Mouse (Mus musculus) lung, embryonic 15.5 days (tissue): ENCODE data around the gene Gnl3l. TPM values are rescaled to one million over a fixed set of nuclear protein-coding genes. Genes with fewer than 3 reads are reported as not detected.

ENCODE experiments used
- ATAC-seq: fragments of 200-750 bp; cut with Nextera tagmentation; 2 replicates; pipeline ENCODE4 v1.8.0; 2017; ENCODE audit warnings: moderate number of reproducible peaks, borderline replicate concordance; ENCODE audit not compliant: low FRiP score, low TSS enrichment; ENCODE audit errors: extremely low read depth
- H3K27ac ChIP-seq: fragments of 300-500 bp; sonication (generic); 2 replicates; pipeline ENCODE4 v1.5.1; 2015; ENCODE audit warnings: moderate library complexity, mild to moderate bottlenecking, inconsistent platforms
- H3K27me3 ChIP-seq: fragments of 300-500 bp; sonication (generic); 2 replicates; pipeline ENCODE4 v1.6.1; 2015; ENCODE audit warnings: inconsistent platforms
- H3K36me3 ChIP-seq: fragments of 300-500 bp; sonication (generic); 2 replicates; pipeline ENCODE4 v1.6.1; 2015; ENCODE audit warnings: inconsistent platforms
- H3K4me1 ChIP-seq: fragments of 300-500 bp; sonication (generic); 2 replicates; pipeline ENCODE4 v1.6.1; 2015; ENCODE audit warnings: inconsistent platforms
- H3K4me2 ChIP-seq: fragments of 300-500 bp; sonication (generic); 2 replicates; pipeline ENCODE4 v1.6.1; 2015; ENCODE audit warnings: inconsistent platforms, mild to moderate bottlenecking, moderate library complexity
- H3K4me3 ChIP-seq: fragments of 300-500 bp; sonication (generic); 2 replicates; pipeline ENCODE4 v1.5.1; 2015; ENCODE audit warnings: mild to moderate bottlenecking, inconsistent platforms
- H3K9ac ChIP-seq: fragments of 300-500 bp; sonication (generic); 2 replicates; pipeline ENCODE4 v1.6.1; 2015; ENCODE audit warnings: inconsistent platforms
- H3K9me3 ChIP-seq: fragments of 300-500 bp; sonication (generic); 2 replicates; pipeline ENCODE4 v1.6.1; 2016; ENCODE audit warnings: inconsistent platforms
- WGBS: fragments of 180-500 bp; shearing (Covaris S2); methylation state at CpG from one replicate; pipeline ENCODE4 v1.1.7; 2015; 5-methylcytosine and 5-hydroxymethylcytosine counted together
- polyA plus RNA-seq: library from polyadenylated mRNA; unstranded; fragments of >200 nt; fragmentation: Nextera tagmentation; extraction: Ambion mirVana; gene quantifications from 2 replicates; pipeline ENCODE4 v1.2.1, GENCODE M21; 2015

Gnl3l gene
- polyA plus RNA-seq = 27.0 and 27.6 TPM in 2 replicates

DNA sequence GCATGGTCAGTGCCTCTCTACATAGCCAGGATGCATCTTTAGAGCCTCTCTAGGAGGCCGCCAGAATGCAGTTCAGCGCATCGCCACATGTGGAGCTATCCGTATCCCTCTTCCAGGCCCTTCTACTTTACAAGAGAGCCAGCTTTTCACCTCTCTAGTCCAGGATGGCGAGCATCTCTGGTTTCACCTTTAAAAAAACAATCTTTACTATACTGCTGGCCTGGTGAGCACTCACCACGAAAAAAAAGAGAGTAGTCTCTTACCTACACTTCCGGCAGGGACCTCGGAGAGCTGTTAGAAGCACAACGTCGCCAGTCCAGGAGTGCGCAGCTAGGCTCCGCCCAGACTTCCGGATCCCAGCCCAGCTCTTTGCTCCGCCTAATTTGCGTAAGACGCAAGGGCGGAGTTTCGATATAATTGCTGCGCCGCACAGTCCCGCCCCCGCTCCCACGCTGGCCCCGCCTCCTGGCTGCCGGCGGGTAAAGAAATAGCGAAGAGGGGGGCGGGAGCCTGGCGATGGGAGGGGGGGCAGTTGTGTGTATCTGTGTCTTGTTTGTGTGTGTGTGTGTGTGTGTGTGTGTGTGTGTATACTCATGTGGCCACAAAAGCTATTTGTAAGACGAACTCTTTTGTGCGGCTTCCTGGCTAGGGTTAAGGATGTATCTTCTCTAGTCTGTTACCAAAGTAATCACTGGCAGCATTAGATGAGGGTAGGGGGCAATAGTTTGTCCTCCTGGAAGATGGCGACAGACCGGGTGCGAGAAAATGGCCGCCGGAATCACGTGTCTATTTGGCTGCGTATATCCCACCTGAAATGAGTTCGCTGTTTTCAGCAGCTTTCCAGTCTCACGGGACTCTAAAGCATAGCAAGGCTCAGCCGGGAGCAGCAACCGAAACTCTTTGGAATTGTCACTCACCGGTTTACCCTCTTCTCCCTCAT lies at the start of gene Gnl3l:
Gene Gnl3l, minus strand, starts transcription at position 385 of the 940 bp plus-strand sequence.
- Histone ChIP-seq H3K4me2 (peak within 1 kb of the TSS; percentile 55), H3K36me3 (peaks cover 7% of the 10 kb centered on the region; the same call in 1 of the 2 replicates), H3K27me3 (no peaks in the 10 kb centered on the region), H3K4me1 (no peaks in the 10 kb centered on the region), H3K9ac (peak within 1 kb of the TSS; percentile 38; the same call in 1 of the 2 replicates), H3K4me3 (peak within 1 kb of the TSS; percentile 49), H3K9me3 (no peaks in the 10 kb centered on the region), H3K27ac (peak within 1 kb of the TSS; percentile 73)
- ATAC-seq = peak; percentile 98
- WGBS = 14% methylated on average over 43 of the region's 43 CpGs

DNA sequence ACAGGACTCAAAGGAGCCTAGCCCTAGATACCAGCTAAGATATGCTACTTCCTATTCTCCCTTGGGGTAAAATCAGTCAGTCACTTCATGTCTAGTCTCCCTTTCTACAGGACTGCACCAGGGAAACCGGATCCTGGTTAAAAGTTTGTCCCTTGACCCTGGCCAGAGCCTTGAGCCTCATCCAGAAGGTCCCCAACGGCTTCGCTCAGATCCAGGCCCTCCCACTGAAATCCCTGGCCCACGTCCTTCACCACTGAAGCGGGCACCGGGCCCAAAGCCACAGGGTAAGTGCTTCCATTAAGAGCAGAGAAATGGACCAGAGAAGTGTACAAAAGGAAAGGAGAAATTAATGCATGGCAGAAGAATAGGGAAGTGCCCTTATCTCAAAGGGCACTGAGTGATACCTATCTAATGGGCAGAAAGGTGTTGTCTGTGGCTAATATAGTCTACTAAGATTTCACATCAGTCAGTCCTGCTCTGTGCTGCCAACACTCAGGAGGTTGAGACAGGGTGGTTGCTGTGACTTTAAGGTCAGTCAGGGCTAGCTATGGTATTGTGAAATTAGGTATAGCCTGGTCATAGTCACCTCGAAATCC lies 49.0 kb upstream of the Gnl3l start:
- Histone ChIP-seq H3K4me3 (no peak overlapping the region), H3K27ac (no peak overlapping the region), H3K4me1 (no peaks in the 10 kb centered on the region), H3K9me3 (no peaks in the 10 kb centered on the region), H3K9ac (no peak overlapping the region), H3K27me3 (no peaks in the 10 kb centered on the region), H3K36me3 (peaks cover 13% of the 10 kb centered on the region), H3K4me2 (no peak overlapping the region)
- ATAC-seq = no peak
- WGBS = 83% methylated on average over 7 of the region's 7 CpGs

DNA sequence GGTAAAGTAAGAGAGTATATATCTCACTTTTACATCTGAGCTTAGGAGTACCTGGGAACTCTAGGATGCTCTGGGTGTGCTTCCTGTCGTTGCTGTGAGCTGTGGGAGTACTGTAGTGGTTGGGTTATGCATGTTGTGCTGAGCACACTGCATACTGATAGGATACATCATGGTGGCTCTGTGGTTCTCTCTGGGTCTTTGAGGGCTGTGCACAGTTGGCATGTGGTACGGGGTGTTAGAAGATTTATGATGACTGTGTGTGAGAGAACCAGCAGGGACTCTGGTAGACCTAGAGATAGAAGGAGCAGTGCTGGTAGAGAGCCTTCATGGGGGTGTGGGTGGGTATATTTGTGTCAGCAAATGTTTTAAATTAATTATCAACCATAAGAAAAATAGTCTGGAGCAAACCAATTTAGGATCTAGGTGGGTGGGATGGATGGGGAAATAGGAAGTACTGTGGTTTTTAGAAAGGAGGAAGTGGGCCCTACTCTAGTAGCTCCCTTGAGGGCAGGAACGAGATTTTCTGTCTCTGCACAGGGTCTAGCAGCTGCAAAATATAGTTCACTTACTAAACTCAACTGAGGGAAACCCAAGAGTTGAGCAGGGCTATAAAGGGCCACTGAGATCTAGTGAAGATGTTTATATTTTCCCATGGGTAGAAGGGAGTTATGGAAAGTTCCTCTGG lies 44.6 kb upstream of the Gnl3l start:
- Histone ChIP-seq H3K27ac (no peak overlapping the region), H3K36me3 (no peaks in the 10 kb centered on the region)
- 64% methylated on average over 3 of the region's 3 CpGs for WGBS

DNA sequence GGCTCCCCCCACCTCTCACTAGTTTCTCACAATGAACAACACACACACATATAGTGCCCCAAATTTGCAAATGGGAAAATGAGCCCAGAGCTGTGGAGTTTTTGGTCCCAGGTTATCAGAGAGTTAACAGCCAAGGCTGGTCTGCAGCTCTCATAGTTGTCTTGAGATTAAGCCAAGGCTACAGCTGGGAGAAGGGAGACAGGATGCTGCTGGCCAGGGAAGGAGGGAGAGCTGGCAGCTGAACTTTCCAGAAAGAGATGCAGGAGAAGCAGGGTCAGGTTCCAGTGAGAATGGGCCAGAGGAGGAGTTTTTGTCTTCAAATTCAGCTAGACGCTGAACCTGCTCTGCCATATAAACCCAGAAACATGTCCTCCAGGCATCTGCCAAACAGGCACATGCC lies 42.2 kb upstream of the Gnl3l start:
- Histone ChIP-seq H3K9me3 (no peaks in the 10 kb centered on the region), H3K27me3 (no peaks in the 10 kb centered on the region), H3K36me3 (no peaks in the 10 kb centered on the region), H3K4me2 (no peak overlapping the region), H3K4me1 (peaks cover 11% of the 10 kb centered on the region), H3K9ac (no peak overlapping the region), H3K4me3 (no peak overlapping the region), H3K27ac (no peak overlapping the region)
- WGBS = 78% methylated on average over 1 of the region's 1 CpGs
- no peak for ATAC-seq

More for the DNA sequence above, 44.6 kb upstream of the Gnl3l start:
- no peaks in the 10 kb centered on the region for H3K27me3 ChIP-seq
- no peaks in the 10 kb centered on the region for H3K4me1 ChIP-seq
- no peak overlapping the region for H3K4me3 ChIP-seq
- no peak for ATAC-seq
- H3K4me2 ChIP-seq = no peak overlapping the region
- no peaks in the 10 kb centered on the region for H3K9me3 ChIP-seq
- H3K9ac ChIP-seq = no peak overlapping the region

DNA sequence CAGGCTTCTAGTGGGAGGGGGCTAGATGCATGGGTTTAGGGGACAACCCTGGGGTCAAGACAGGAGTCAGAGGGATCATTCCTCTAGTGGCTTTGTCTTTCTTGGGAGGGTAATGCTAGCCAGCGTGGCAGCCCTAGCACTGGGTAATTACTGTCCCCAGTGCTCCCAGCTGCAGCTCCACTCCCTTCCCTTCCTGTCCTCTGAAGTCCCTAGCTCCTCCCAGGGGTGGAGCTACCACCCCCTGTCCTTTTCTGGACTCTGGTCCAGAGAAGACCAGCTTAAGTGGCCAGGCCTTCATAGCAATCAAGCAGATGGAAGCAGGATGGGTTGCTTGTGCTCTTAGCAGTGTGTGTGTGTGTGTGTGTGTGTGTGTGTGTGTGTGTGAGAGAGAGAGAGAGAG lies 38.4 kb upstream of the Gnl3l start:
- Histone ChIP-seq H3K9me3 (no peaks in the 10 kb centered on the region), H3K4me1 (peaks cover 21% of the 10 kb centered on the region), H3K36me3 (no peaks in the 10 kb centered on the region), H3K4me2 (no peak overlapping the region), H3K9ac (no peak overlapping the region), H3K4me3 (no peak overlapping the region), H3K27me3 (no peaks in the 10 kb centered on the region), H3K27ac (no peak overlapping the region)
- WGBS = 11% methylated on average over 1 of the region's 1 CpGs
- peak; percentile 79; the same call in 1 of the 2 replicates for ATAC-seq

DNA sequence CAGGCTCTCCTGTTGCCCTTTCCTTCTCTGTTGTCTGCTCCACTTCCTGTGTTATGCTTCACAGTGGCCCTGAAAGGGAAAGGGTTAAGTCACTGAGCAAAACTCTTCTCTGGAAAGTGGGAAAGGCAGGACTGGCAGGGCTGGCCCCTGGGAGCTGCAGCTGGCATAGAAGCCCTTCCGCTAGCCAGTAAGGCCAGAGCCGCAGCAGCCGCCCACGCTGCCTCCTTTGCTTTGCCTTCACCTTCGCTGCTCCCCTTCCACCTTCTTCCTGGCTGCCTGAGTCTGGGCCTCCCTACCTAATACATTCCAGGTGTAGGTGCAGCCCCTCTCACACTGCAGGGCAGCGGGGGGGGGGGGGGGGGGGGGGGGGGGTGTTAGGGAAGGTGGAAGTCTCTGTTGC lies 37.4 kb upstream of the Gnl3l start:
- 46% methylated on average over 3 of the region's 6 CpGs for whole genome bisulfite sequencing
- H3K27me3 ChIP-seq = no peaks in the 10 kb centered on the region
- H3K4me3 ChIP-seq = no peak overlapping the region
- peaks cover 23% of the 10 kb centered on the region for H3K4me1 ChIP-seq
- H3K9ac ChIP-seq = no peak overlapping the region
- peak; percentile 40; the same call in 1 of the 2 replicates for ATAC-seq
- H3K4me2 ChIP-seq = peak overlapping the region; percentile 10
- no peaks in the 10 kb centered on the region for H3K9me3 ChIP-seq
- H3K36me3 ChIP-seq = no peaks in the 10 kb centered on the region
- H3K27ac ChIP-seq = peak overlapping the region; percentile 67

DNA sequence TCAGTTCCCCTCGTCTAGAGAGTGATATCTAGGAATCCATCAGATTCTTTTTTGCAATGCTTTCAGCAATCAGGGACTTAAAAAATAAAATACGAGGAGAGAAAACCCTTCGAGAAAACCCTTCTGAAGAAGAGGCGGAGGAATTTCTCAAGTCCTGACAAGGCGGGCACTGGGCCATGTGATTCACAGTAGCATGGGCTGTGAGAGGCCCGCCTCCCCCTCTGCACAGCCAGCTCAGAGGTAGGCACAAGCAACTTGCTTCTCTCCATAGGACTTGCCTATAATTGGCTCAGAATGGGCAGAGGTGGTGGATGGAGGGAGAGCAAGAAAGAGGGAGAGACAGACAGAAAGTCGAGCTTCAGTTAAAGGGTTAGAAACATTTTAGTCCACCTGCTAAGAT lies 33.2 kb upstream of the Gnl3l start:
- no peak for ATAC-seq
- H3K4me1 ChIP-seq = peaks cover 32% of the 10 kb centered on the region
- H3K4me2 ChIP-seq = no peak overlapping the region
- WGBS = 65% methylated on average over 7 of the region's 7 CpGs
- no peaks in the 10 kb centered on the region for H3K36me3 ChIP-seq
- H3K4me3 ChIP-seq = no peak overlapping the region
- H3K9me3 ChIP-seq = no peaks in the 10 kb centered on the region
- no peaks in the 10 kb centered on the region for H3K27me3 ChIP-seq
- no peak overlapping the region for H3K27ac ChIP-seq
- H3K9ac ChIP-seq = no peak overlapping the region

DNA sequence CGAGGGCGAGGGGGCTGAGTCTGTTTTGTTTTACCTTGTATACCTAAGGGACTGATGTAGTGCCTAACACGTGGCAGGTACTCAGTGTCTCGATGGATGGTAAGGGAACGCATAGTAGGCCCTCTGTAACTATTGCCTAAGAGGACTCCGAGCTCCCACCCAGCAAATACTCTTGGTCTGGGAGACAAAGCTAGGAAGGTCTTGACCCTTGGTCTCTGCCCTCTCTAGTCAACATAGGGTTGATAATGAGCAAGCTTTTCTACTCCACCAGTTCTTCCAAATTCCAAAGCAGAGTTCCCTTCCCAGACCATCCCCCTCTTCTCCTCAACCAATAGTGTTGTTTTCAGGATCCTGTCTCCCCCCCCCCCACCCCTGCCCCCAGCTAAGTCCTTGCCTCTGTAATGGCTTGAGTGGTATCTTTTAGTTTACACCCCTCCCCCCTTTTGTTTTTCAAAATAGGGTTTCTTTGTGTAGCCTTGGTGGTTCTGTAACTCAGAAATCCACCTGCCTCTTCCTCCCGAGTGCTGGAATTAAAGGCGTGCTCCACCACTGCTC lies 32.6 kb upstream of the Gnl3l start:
- H3K36me3 ChIP-seq = no peaks in the 10 kb centered on the region
- no peaks in the 10 kb centered on the region for H3K9me3 ChIP-seq
- no peaks in the 10 kb centered on the region for H3K27me3 ChIP-seq
- H3K27ac ChIP-seq = no peak overlapping the region
- H3K4me2 ChIP-seq = peak overlapping the region; percentile 61; the same call in 1 of the 2 replicates
- no peak for ATAC-seq
- no peak overlapping the region for H3K9ac ChIP-seq
- peaks cover 26% of the 10 kb centered on the region for H3K4me1 ChIP-seq
- no peak overlapping the region for H3K4me3 ChIP-seq
- 58% methylated on average over 8 of the region's 8 CpGs for WGBS

DNA sequence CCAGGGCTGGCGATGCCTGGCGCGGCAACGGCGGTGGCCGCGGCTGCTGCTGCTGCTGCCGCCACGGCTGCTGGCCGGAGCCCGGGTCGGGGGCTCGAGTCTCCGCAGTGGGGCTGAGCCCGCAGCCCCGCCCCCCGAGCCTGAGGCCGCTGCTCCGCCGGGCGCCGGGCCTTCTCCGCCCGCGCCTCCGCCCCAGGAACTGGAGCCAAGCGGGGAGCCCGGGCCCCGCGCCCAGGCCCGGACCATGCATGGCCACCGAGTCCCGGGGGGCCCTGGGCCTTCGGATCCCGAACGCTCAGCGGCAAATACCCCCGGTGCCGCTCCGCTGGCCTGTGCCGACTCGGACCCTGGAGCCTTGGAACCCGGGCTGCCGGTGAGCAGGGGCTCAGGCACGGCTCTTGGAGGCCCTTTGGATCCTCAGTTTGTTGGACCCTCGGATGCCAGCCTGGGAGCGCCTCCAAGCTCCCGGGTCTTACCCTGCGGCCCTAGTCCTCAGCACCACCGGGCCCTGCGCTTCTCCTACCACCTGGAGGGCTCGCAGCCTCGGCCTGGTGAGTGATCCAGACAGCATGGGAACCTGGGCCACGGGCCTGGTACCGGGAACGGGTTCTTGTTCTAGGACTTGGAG lies 30.4 kb upstream of the Gnl3l start:
- peak overlapping the region; percentile 67 for H3K9ac ChIP-seq
- no peaks in the 10 kb centered on the region for H3K9me3 ChIP-seq
- WGBS = 24% methylated on average over 51 of the region's 56 CpGs
- peaks cover 14% of the 10 kb centered on the region for H3K4me1 ChIP-seq
- no peaks in the 10 kb centered on the region for H3K27me3 ChIP-seq
- H3K4me3 ChIP-seq = peak overlapping the region; percentile 68
- peak overlapping the region; percentile 94 for H3K27ac ChIP-seq
- peak; percentile 63 for ATAC-seq
- H3K36me3 ChIP-seq = no peaks in the 10 kb centered on the region
- H3K4me2 ChIP-seq = peak overlapping the region; percentile 61

DNA sequence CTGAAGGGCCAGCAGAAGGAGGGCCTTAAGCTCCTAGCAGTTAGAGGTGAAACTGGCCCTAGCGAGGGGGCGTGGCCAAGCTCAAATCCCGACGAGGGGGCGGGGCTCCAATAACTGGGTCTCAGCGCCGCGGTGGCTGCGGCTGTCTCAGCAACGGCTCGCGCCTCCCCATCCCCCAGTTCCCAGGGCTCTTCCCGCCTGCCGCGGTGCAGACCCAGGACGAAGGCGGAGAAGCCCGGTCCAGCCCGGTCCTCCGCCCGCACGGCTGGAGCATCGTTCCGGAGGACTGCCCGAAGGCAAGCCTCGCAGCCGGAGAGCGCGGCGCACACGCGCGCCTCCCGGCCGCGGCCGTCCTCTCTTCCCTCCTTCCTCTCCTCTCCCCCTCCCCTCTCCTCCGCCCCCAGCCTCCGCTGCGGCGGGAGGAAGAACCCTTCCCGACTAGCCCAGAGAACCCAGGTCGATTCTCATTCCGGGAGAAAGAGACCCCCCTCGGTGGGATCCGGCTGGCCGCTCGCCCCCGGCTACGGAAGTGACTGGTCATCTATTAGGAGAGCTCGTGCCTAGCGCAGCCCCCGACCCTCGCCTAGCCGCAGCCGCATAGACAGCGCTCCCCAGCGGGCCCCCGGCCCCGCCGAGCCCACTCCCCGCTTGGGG lies 29.8 kb upstream of the Gnl3l start:
- 21% methylated on average over 43 of the region's 62 CpGs for WGBS
- Histone ChIP-seq H3K36me3 (no peaks in the 10 kb centered on the region), H3K27me3 (no peaks in the 10 kb centered on the region), H3K27ac (peak overlapping the region; percentile 94), H3K4me3 (peak overlapping the region; percentile 68), H3K4me2 (peak overlapping the region; percentile 61), H3K9me3 (no peaks in the 10 kb centered on the region), H3K9ac (peak overlapping the region; percentile 67), H3K4me1 (peaks cover 14% of the 10 kb centered on the region)
- ATAC-seq = peak; percentile 92

DNA sequence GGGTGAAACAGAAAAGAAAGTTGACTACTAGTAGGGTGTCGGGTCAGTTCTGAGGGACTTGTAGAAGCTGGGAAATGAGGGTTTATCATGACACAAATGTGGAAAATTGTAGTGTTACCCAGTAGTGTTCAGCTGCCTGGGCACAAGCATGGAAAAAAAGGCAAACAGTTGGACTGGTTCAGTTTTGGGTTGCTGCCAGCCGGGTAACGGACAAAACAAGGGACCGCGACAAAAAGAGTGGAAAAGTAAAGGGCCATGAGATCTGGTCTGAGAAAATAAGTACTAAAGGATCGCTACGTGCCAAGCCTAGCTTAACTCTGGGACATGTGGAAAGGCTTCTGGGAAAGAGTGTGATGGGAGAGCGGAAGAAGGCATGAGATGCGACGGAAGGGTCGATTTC lies 29.2 kb upstream of the Gnl3l start:
- no peaks in the 10 kb centered on the region for H3K9me3 ChIP-seq
- H3K27ac ChIP-seq = peak overlapping the region; percentile 94
- WGBS = 43% methylated on average over 11 of the region's 11 CpGs
- peaks cover 14% of the 10 kb centered on the region for H3K4me1 ChIP-seq
- peak overlapping the region; percentile 68 for H3K4me3 ChIP-seq
- H3K9ac ChIP-seq = no peak overlapping the region
- H3K4me2 ChIP-seq = peak overlapping the region; percentile 61
- no peak for ATAC-seq
- no peaks in the 10 kb centered on the region for H3K36me3 ChIP-seq
- H3K27me3 ChIP-seq = no peaks in the 10 kb centered on the region
